Comparison of ENCODE assay signal across 8 mouse cellular contexts in the genomic region with DNA sequence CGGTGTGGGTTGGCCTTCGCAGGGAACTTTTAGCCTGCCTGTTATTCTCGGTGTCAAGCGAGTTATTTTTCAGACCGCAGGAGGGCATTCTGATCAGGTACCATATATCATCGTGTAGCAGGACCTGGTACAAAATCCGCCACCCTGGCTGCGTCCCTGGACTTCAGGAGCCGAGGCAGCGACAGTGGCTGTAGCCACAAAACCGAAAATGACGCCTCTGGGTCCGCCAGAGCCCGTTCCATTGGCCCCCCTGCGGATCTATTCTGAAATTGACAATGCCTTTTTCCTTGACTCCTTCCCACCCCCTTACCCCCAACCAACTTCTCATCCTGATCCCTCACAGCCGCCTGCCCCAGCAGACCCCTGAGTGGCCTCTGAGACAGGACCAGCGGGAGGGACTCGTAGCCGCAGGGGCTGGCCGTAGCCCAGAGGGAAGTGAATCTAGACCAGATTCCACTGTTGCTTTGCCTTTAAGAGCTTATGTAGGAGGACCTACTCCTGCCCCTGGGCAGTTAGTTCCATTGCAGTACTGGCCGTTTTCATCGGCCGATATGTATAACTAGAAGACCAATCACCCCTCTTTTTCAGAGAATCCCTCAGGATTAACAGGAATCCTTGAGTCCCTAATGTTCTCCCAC. TPM values are rescaled to one million over a fixed set of nuclear protein-coding genes. Genes with fewer than 3 reads are reported as not detected.
DNase-seq lines count a peak whose midpoint lies in the region; ATAC-seq lines count a peak whose summit lies in the region.

No protein-coding gene starts in this region.

- H3K9me3 ChIP-seq in heart, embryonic 15.5 days (replicated peaks): no peaks in the 10 kb centered on the region
- no peaks in the 10 kb centered on the region for H3K9me3 ChIP-seq in embryonic facial prominence, embryonic 11.5 days (replicated peaks; ENCODE audit: control insufficient read depth, low read length)
- H3K9me3 ChIP-seq in limb, embryonic 10.5 days (replicated peaks): no peaks in the 10 kb centered on the region; the same call in 1 of the 2 replicates
- H3K9me3 ChIP-seq in neural tube, embryonic 12.5 days: no peaks in the 10 kb centered on the region

- H3K27me3 ChIP-seq in heart, embryonic 15.5 days: no peaks in the 10 kb centered on the region
- H3K27me3 ChIP-seq in embryonic facial prominence, embryonic 11.5 days (ENCODE audit: control insufficient read depth, insufficient read depth, low read length): no peaks in the 10 kb centered on the region
- no peaks in the 10 kb centered on the region for H3K27me3 ChIP-seq in limb, embryonic 10.5 days (ENCODE audit: low read depth, poor library complexity, severe bottlenecking)
- H3K27me3 ChIP-seq in neural tube, embryonic 12.5 days (replicated peaks): no peaks in the 10 kb centered on the region

- H3K4me1 ChIP-seq in heart, embryonic 15.5 days (replicated peaks): no peaks in the 10 kb centered on the region
- H3K4me1 ChIP-seq in embryonic facial prominence, embryonic 11.5 days (ENCODE audit: control insufficient read depth, insufficient read depth, low read length): no peaks in the 10 kb centered on the region
- H3K4me1 ChIP-seq in limb, embryonic 10.5 days: peaks cover 6% of the 10 kb centered on the region; the same call in 1 of the 2 replicates
- no peaks in the 10 kb centered on the region for H3K4me1 ChIP-seq in neural tube, embryonic 12.5 days

- peak overlapping the region; percentile 64 for H3K4me2 ChIP-seq in heart, embryonic 15.5 days
- peak overlapping the region; percentile 53 for H3K4me2 ChIP-seq in embryonic facial prominence, embryonic 11.5 days (ENCODE audit: low read depth, low read length)
- H3K4me2 ChIP-seq in neural tube, embryonic 12.5 days (replicated peaks): peak overlapping the region; percentile 54

- H3K27ac ChIP-seq in heart, embryonic 15.5 days: peak overlapping the region; percentile 31
- no peak overlapping the region for H3K27ac ChIP-seq in embryonic facial prominence, embryonic 11.5 days (replicated peaks; ENCODE audit: low read depth, low read length)
- peak overlapping the region; percentile 53; the same call in 1 of the 2 replicates for H3K27ac ChIP-seq in limb, embryonic 10.5 days
- H3K27ac ChIP-seq in neural tube, embryonic 12.5 days: no peak overlapping the region

- DNase-seq in heart, adult 18-20 months: no peak
- peak; percentile 73 for DNase-seq in embryonic facial prominence, embryonic 11.5 days (ENCODE audit: low spot score)
- peak; percentile 52 for DNase-seq in limb, embryonic 10.5 days (ENCODE audit: low spot score)
- no peak for DNase-seq in testis, postnatal 14 days (ENCODE audit: low spot score)
- DNase-seq in cerebellum, adult 11-12 months: no peak
- no peak for DNase-seq in cerebellum, adult 9-11 months

- H3K4me3 ChIP-seq in heart, embryonic 15.5 days: peak overlapping the region; percentile 45
- H3K4me3 ChIP-seq in embryonic facial prominence, embryonic 11.5 days (ENCODE audit: low read depth, low read length): peak overlapping the region; percentile 21
- peak overlapping the region; percentile 32 for H3K4me3 ChIP-seq in limb, embryonic 10.5 days
- H3K4me3 ChIP-seq in neural tube, embryonic 12.5 days: peak overlapping the region; percentile 13; the same call in 1 of the 2 replicates

- no peaks in the 10 kb centered on the region for H3K36me3 ChIP-seq in heart, embryonic 15.5 days
- no peaks in the 10 kb centered on the region for H3K36me3 ChIP-seq in embryonic facial prominence, embryonic 11.5 days (replicated peaks; ENCODE audit: control insufficient read depth, insufficient read depth, low read depth, low read length)
- no peaks in the 10 kb centered on the region for H3K36me3 ChIP-seq in limb, embryonic 10.5 days
- no peaks in the 10 kb centered on the region for H3K36me3 ChIP-seq in neural tube, embryonic 12.5 days

- ATAC-seq in heart, embryonic 15.5 days (replicated peaks; ENCODE audit: insufficient number of reproducible peaks, insufficient read depth, low FRiP score, low read depth): no peak
- ATAC-seq in embryonic facial prominence, embryonic 11.5 days (replicated peaks; ENCODE audit: insufficient number of reproducible peaks, low FRiP score, low TSS enrichment, low read depth): no peak
- no peak for ATAC-seq in neural tube, embryonic 12.5 days (ENCODE audit: low FRiP score, low read depth)

- 56% methylated on average over 23 of the region's 23 CpGs for WGBS in heart, embryonic 15.5 days
- WGBS in embryonic facial prominence, embryonic 11.5 days: 35% methylated on average over 23 of the region's 23 CpGs
- WGBS in limb, embryonic 10.5 days: 63% methylated on average over 23 of the region's 23 CpGs
- WGBS in neural tube, embryonic 12.5 days: 43% methylated on average over 23 of the region's 23 CpGs

- H3K9ac ChIP-seq in heart, embryonic 15.5 days: no peak overlapping the region
- H3K9ac ChIP-seq in embryonic facial prominence, embryonic 11.5 days (replicated peaks; ENCODE audit: low read length): peak overlapping the region; percentile 34; the same call in 1 of the 2 replicates
- no peak overlapping the region for H3K9ac ChIP-seq in neural tube, embryonic 12.5 days

RNA-seq across cellular contexts. Expression of a gene that starts 11.0 kb away (rescaled TPM):
- 52.9 and 65.0 TPM in 2 replicates for polyA plus RNA-seq in heart, embryonic 15.5 days (2015; fragmentation: Nextera tagmentation; extraction: Ambion mirVana)
- total RNA-seq in heart, adult 18-20 months (2021): 10 to 100 TPM; 25.9 TPM
- polyA plus RNA-seq in embryonic facial prominence, embryonic 11.5 days (2014; fragmentation: Nextera tagmentation; extraction: Ambion mirVana): 192 and 207 TPM in 2 replicates
- 188 and 193 TPM in 2 replicates for polyA plus RNA-seq in limb, embryonic 10.5 days (2016; fragmentation: Nextera tagmentation; extraction: Ambion mirVana)
- 139 TPM in 2 replicates for polyA plus RNA-seq in neural tube, embryonic 12.5 days (2016; fragmentation: Nextera tagmentation; extraction: Ambion mirVana)

RNA-seq across cellular contexts. Expression of a gene that starts 18.4 kb away (rescaled TPM):
- 26.7 and 34.0 TPM in 2 replicates for polyA plus RNA-seq in heart, embryonic 15.5 days (2015; fragmentation: Nextera tagmentation; extraction: Ambion mirVana)
- total RNA-seq in heart, adult 18-20 months (2021): 10 to 100 TPM; 23.5 to 26.5 TPM
- polyA plus RNA-seq in embryonic facial prominence, embryonic 11.5 days (2014; fragmentation: Nextera tagmentation; extraction: Ambion mirVana): 65.5 and 74.4 TPM in 2 replicates
- 94.0 and 95.2 TPM in 2 replicates for polyA plus RNA-seq in limb, embryonic 10.5 days (2016; fragmentation: Nextera tagmentation; extraction: Ambion mirVana)
- polyA plus RNA-seq in neural tube, embryonic 12.5 days (2016; fragmentation: Nextera tagmentation; extraction: Ambion mirVana): 51.3 and 51.8 TPM in 2 replicates

RNA-seq across cellular contexts. Expression of a gene that starts 54.4 kb away (rescaled TPM):
- 3.0 and 4.8 TPM in 2 replicates for polyA plus RNA-seq in heart, embryonic 15.5 days (2015; fragmentation: Nextera tagmentation; extraction: Ambion mirVana)
- 1 to 10 TPM; 1.4 to 1.8 TPM for total RNA-seq in heart, adult 18-20 months (2021)
- polyA plus RNA-seq in embryonic facial prominence, embryonic 11.5 days (2014; fragmentation: Nextera tagmentation; extraction: Ambion mirVana): 12.9 and 13.0 TPM in 2 replicates
- 5.2 and 7.6 TPM in 2 replicates for polyA plus RNA-seq in limb, embryonic 10.5 days (2016; fragmentation: Nextera tagmentation; extraction: Ambion mirVana)
- 19.4 and 19.5 TPM in 2 replicates for polyA plus RNA-seq in neural tube, embryonic 12.5 days (2016; fragmentation: Nextera tagmentation; extraction: Ambion mirVana)

Comparison
In these comparisons a context has a peak if more than half of its experiments do, and no peak if none do; other contexts are left out.
1. H3K27ac ChIP-seq: peak in heart, embryonic 15.5 days (single experiment) and limb, embryonic 10.5 days (single experiment); none in embryonic facial prominence, embryonic 11.5 days (single experiment) and neural tube, embryonic 12.5 days (single experiment).
2. DNase-seq: peak in embryonic facial prominence, embryonic 11.5 days (single experiment) and limb, embryonic 10.5 days (single experiment); none in heart, adult 18-20 months (0 of 2), testis, postnatal 14 days (single experiment), cerebellum, adult 11-12 months (single experiment) and cerebellum, adult 9-11 months (single experiment).
3. Peak in every context shown above with its lines, with median percentiles within 50 percentile points of each other: H3K4me2 ChIP-seq and H3K4me3 ChIP-seq.